Mouse (Mus musculus) heart, postnatal 0 days (tissue): ENCODE measurements around the gene Olfml1. TPM values are rescaled to one million over a fixed set of nuclear protein-coding genes. Genes with fewer than 3 reads are reported as not detected.
A peak's percentile ranks its signal among the peaks of the same experiment; 100 is the strongest.

ENCODE experiments used
- ATAC-seq: fragments of 200-750 bp; cut with Nextera tagmentation; 2 replicates; pipeline ENCODE4 v1.8.0; 2017; ENCODE audit warnings: low read depth, moderate number of reproducible peaks, moderate library complexity; ENCODE audit not compliant: insufficient read depth
- DNase-seq: peaks from one replicate; pipeline ENCODE4 v3.0.0-alpha.2; 2016; ENCODE audit warnings: low spot score
- H3K27ac ChIP-seq: fragments of 300-500 bp; sonication (generic); 2 replicates; pipeline ENCODE4 v1.5.1; 2014; ENCODE audit warnings: low read depth, mild to moderate bottlenecking
- H3K27me3 ChIP-seq: fragments of 300-500 bp; sonication (generic); 2 replicates; pipeline ENCODE4 v1.6.1; 2014; ENCODE audit warnings: low read length, mixed read lengths; ENCODE audit not compliant: control insufficient read depth, insufficient read depth
- H3K36me3 ChIP-seq: fragments of 300-500 bp; sonication (generic); replicated peaks from 2 replicates; pipeline ENCODE4 v1.6.1; 2014; ENCODE audit warnings: low read length, mixed read lengths; ENCODE audit not compliant: control insufficient read depth, insufficient read depth
- H3K4me1 ChIP-seq: fragments of 300-500 bp; sonication (generic); 2 replicates; pipeline ENCODE4 v1.6.1; 2014; ENCODE audit warnings: antibody characterized with exemption; ENCODE audit not compliant: control insufficient read depth, insufficient read depth
- H3K4me2 ChIP-seq: fragments of 300-500 bp; sonication (generic); 2 replicates; pipeline ENCODE4 v1.6.1; 2014; ENCODE audit warnings: low read depth, mild to moderate bottlenecking, low read length, moderate library complexity
- H3K4me3 ChIP-seq: fragments of 300-500 bp; sonication (generic); 2 replicates; pipeline ENCODE4 v1.5.1; 2014; ENCODE audit warnings: low read depth, low read length
- H3K9ac ChIP-seq: fragments of 300-500 bp; sonication (generic); replicated peaks from 2 replicates; pipeline ENCODE4 v1.6.1; 2014; ENCODE audit warnings: low read depth, low read length, mixed read lengths
- H3K9me3 ChIP-seq: fragments of 300-500 bp; sonication (generic); replicated peaks from 2 replicates; pipeline ENCODE4 v1.6.1; 2016; ENCODE audit warnings: low read length; ENCODE audit not compliant: control insufficient read depth
- CTCF ChIP-seq: IDR thresholded peaks from 2 replicates; pipeline ENCODE4 v1.5.1; 2016; ENCODE audit warnings: antibody characterized with exemption, control low read depth, low read depth
- EP300 ChIP-seq: IDR thresholded peaks from 2 replicates; pipeline ENCODE4 v1.6.1; 2016; ENCODE audit warnings: antibody characterized with exemption, low read depth
- WGBS: fragments of 180-500 bp; shearing (Covaris S2); extraction: QIAGEN DNeasy Blood & Tissue Kit; methylation state at CpG from one replicate; pipeline ENCODE4 v1.1.7; 2014; 5-methylcytosine and 5-hydroxymethylcytosine counted together
- polyA plus RNA-seq: library from polyadenylated mRNA; unstranded; fragments of >200 nt; fragmentation: Nextera tagmentation; extraction: Ambion mirVana; gene quantifications from 2 replicates; pipeline ENCODE4 v1.2.1, GENCODE M21; 2015
- total RNA-seq: library from RNA; depleted of rRNA; stranded (reverse); fragments of >200 nt; gene quantifications from 2 replicates; pipeline ENCODE4 v1.2.3, GENCODE M21; 2014; ENCODE audit warnings: low replicate concordance; rRNA removed

The Olfml1 gene
- total RNA-seq (2.9 and 9.0 TPM in 2 replicates), polyA plus RNA-seq (4.7 and 5.1 TPM in 2 replicates)

DNA sequence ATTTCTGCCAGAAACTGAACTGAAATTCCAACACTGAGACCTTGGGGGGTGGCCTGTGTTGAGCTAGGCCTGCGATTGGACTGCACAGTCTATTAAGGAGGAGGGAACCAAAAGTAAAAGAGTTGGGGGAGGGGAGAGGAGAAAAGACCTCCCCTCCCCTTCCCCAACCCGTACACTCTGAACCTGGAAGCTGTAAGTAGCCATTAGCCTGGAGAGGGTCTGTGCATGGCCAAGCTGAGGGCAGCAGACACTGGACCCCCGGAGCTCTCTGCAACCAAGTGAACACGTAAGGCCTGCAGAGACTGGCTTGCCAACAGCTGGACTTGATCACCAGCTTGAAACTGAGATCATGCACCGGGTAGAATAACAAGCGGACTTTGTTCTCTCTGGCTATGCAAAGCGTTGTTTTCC, at the start of gene Olfml1:
TSS of gene Olfml1 (plus strand) at position 186 of the 411 bp plus-strand sequence.
- H3K36me3 ChIP-seq, result no peaks in the 10 kb centered on the region
- H3K4me1 ChIP-seq, result no peaks in the 10 kb centered on the region
- WGBS, result 43% methylated on average over 7 of the region's 7 CpGs
- no peaks in the 10 kb centered on the region for H3K9me3 ChIP-seq
- DNase-seq (peak; percentile 17), ATAC-seq (peak; percentile 77)
- no peak for TF ChIP-seq CTCF
- no peak for TF ChIP-seq EP300
- peak within 1 kb of the TSS; percentile 24 for H3K4me2 ChIP-seq
- H3K4me3 ChIP-seq, result peak within 1 kb of the TSS; percentile 26
- no peak within 1 kb of the TSS for H3K9ac ChIP-seq
- H3K27ac ChIP-seq, result peak within 1 kb of the TSS; percentile 56
- no peaks in the 10 kb centered on the region for H3K27me3 ChIP-seq

DNA sequence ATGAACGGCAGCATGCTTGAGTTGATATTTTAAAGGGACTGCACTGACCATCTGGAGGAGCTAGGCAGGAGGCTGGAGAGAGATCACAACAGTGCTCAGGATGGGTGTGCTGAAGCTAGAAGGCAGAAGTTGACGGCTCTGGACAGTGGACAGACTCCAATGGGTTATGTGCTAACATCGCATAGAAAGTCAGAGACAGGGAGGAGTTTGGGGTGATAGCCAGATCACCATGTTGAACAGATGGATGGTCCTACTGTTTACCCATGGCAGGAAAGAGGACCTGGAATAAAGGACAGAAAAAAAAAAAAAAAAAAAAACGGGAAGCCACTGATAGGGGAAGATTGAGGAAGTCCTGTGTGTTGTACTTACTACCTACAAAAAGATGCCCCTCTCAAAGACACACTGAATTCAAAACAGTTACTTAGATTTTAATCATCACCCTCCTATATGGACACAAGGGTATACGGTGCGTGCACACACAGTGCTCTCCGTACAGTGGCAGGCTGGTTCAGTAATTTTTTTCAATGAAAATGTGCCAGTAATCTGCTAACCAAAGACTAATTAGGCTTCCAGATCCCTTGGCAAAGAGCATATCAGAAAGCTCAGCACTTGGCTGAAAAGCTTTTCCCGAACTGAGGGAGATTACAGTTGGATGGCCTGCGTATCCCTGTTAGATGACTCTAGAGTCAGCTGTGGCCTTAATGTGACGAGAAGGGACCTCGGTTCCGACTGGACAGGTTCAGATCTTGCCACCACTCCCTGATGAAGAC, 47.8 kb upstream of the Olfml1 start:
- H3K9ac ChIP-seq, result no peak overlapping the region
- DNase-seq, result no peak
- H3K36me3 ChIP-seq, result no peaks in the 10 kb centered on the region
- 69% methylated on average over 12 of the region's 12 CpGs for WGBS
- H3K27me3 ChIP-seq, result no peaks in the 10 kb centered on the region
- no peaks in the 10 kb centered on the region for H3K9me3 ChIP-seq
- no peak overlapping the region for H3K4me2 ChIP-seq
- H3K27ac ChIP-seq, result no peak overlapping the region
- no peak for ATAC-seq
- no peak overlapping the region for H3K4me3 ChIP-seq
- no peaks in the 10 kb centered on the region for H3K4me1 ChIP-seq
- no peak for TF ChIP-seq EP300
- TF ChIP-seq CTCF, result no peak

- no peak for ATAC-seq
- 79% methylated on average over 6 of the region's 6 CpGs for WGBS
- Histone ChIP-seq H3K4me1 (no peaks in the 10 kb centered on the region), H3K36me3 (no peaks in the 10 kb centered on the region), H3K4me2 (no peak overlapping the region), H3K27ac (no peak overlapping the region), H3K4me3 (no peak overlapping the region), H3K27me3 (peaks cover 3% of the 10 kb centered on the region; the same call in 1 of the 2 replicates), H3K9me3 (no peaks in the 10 kb centered on the region), H3K9ac (no peak overlapping the region)
- DNase-seq, result no peak
- no peak for TF ChIP-seq EP300
- no peak for TF ChIP-seq CTCF
Observed at GRCm38 (mm10) chr7:107521411-107521810, 45.8 kb upstream of the Olfml1 start.

GRCm38 (mm10) chr7:107526299-107526698, 40.9 kb upstream of the Olfml1 start:
- DNase-seq, result peak; percentile 17
- Histone ChIP-seq H3K9me3 (no peaks in the 10 kb centered on the region), H3K4me3 (no peak overlapping the region), H3K36me3 (no peaks in the 10 kb centered on the region), H3K27me3 (peaks cover 3% of the 10 kb centered on the region; the same call in 1 of the 2 replicates), H3K9ac (no peak overlapping the region), H3K4me2 (no peak overlapping the region), H3K27ac (no peak overlapping the region), H3K4me1 (no peaks in the 10 kb centered on the region)
- TF ChIP-seq CTCF (peak; percentile 69), EP300 (no peak)
- WGBS, result 4% methylated on average over 1 of the region's 1 CpGs
- no peak for ATAC-seq

- H3K9me3 ChIP-seq, result no peaks in the 10 kb centered on the region
- no peak overlapping the region for H3K4me2 ChIP-seq
- DNase-seq (no peak), ATAC-seq (no peak)
- no peak for TF ChIP-seq CTCF
- TF ChIP-seq EP300, result no peak
- H3K27ac ChIP-seq, result no peak overlapping the region
- H3K9ac ChIP-seq, result no peak overlapping the region
- no peaks in the 10 kb centered on the region for H3K36me3 ChIP-seq
- no peak overlapping the region for H3K4me3 ChIP-seq
- H3K27me3 ChIP-seq, result peaks cover 3% of the 10 kb centered on the region; the same call in 1 of the 2 replicates
- no peaks in the 10 kb centered on the region for H3K4me1 ChIP-seq
- WGBS, result 70% methylated on average over 3 of the region's 3 CpGs
Observed at GRCm38 (mm10) chr7:107528169-107528772, 39.0 kb upstream of the Olfml1 start.
